Mouse (Mus musculus): Measurements from ENCODE around the gene Mtmr1. TPM values are rescaled to one million over a fixed set of nuclear protein-coding genes. Genes with fewer than 3 reads are reported as not detected.

The Mtmr1 gene
- polyA plus RNA-seq, 1 experiment from 2014 or later: 15.4 TPM

- no peaks in the 10 kb centered on the region for H3K4me1 ChIP-seq (ENCODE audit: control insufficient read depth, insufficient read depth, low read length)
- H3K4me3 ChIP-seq (ENCODE audit: low read depth, low read length): no peak overlapping the region
- ATAC-seq: no peak
- no peaks in the 10 kb centered on the region for H3K27me3 ChIP-seq (ENCODE audit: control insufficient read depth, insufficient read depth, low read depth, low read length)
- WGBS: 87% methylated on average over 1 of the region's 1 CpGs
- no peak overlapping the region for H3K4me2 ChIP-seq (ENCODE audit: low read length)
- no peaks in the 10 kb centered on the region for H3K36me3 ChIP-seq (ENCODE audit: control insufficient read depth, insufficient read depth, low read length)
- H3K9ac ChIP-seq (ENCODE audit: low read depth, low read length): no peak overlapping the region
- H3K27ac ChIP-seq (ENCODE audit: low read length): no peak overlapping the region
- H3K9me3 ChIP-seq (replicated peaks; ENCODE audit: control insufficient read depth, low read length, poor library complexity, severe bottlenecking): no peaks in the 10 kb centered on the region
Observed at GRCm38 (mm10) chrX:71465417-71465816, 100.9 kb downstream of the Mtmr1 start.

GRCm38 (mm10) chrX:71467491-71467890, 102.9 kb downstream of the Mtmr1 start:
- no peak for ATAC-seq
- H3K4me3 ChIP-seq (ENCODE audit: low read depth, low read length): no peak overlapping the region

More at GRCm38 (mm10) chrX:71467491-71467890, 102.9 kb downstream of the Mtmr1 start:
- H3K9me3 ChIP-seq (replicated peaks; ENCODE audit: control insufficient read depth, low read length, poor library complexity, severe bottlenecking): no peaks in the 10 kb centered on the region
- no peak overlapping the region for H3K27ac ChIP-seq (ENCODE audit: low read length)
- H3K36me3 ChIP-seq (ENCODE audit: control insufficient read depth, insufficient read depth, low read length): no peaks in the 10 kb centered on the region
- 86% methylated on average over 3 of the region's 3 CpGs for WGBS
- H3K4me2 ChIP-seq (ENCODE audit: low read length): no peak overlapping the region
- no peak overlapping the region for H3K9ac ChIP-seq (ENCODE audit: low read depth, low read length)
- no peaks in the 10 kb centered on the region for H3K27me3 ChIP-seq (ENCODE audit: control insufficient read depth, insufficient read depth, low read depth, low read length)
- no peaks in the 10 kb centered on the region for H3K4me1 ChIP-seq (ENCODE audit: control insufficient read depth, insufficient read depth, low read length)

Other genes starting within 250 kb of the Mtmr1 start
- gene Mtm1, start 154.0 kb upstream of the Mtmr1 start, polyA plus RNA-seq (2015; fragmentation: Nextera tagmentation; extraction: Ambion mirVana): 5.6 TPM in 2 replicates
- gene Cd99l2, start 128.1 kb downstream of the Mtmr1 start, polyA plus RNA-seq (2015; fragmentation: Nextera tagmentation; extraction: Ambion mirVana): 86.5 and 88.7 TPM in 2 replicates
- 517 and 566 TPM in 2 replicates for gene Hmgb3, start 191.2 kb downstream of the Mtmr1 start, polyA plus RNA-seq (2015; fragmentation: Nextera tagmentation; extraction: Ambion mirVana)

All from midbrain, embryonic 16.5 days (tissue).